Mouse (Mus musculus) heart, adult 2 months (tissue): ENCODE data around the gene Anxa9. TPM values are rescaled to one million over a fixed set of nuclear protein-coding genes. Genes with fewer than 3 reads are reported as not detected.

Experiments used
- DNase-seq, 2 experiments: peaks; one replicate each; pipeline ENCODE4 v3.0.0; 2021
- H3K27ac ChIP-seq: fragments of 200-600 bp; 2 replicates; pipeline ENCODE4 v1.8.1; 2022
- H3K27me3 ChIP-seq: fragments of 200-500 bp; 2 replicates; pipeline ENCODE4 v1.6.1; 2012; ENCODE audit warnings: mild to moderate bottlenecking, low read length, inconsistent platforms, mixed read lengths; ENCODE audit not compliant: control insufficient read depth, insufficient read depth
- H3K36me3 ChIP-seq: fragments of 200-500 bp; 2 replicates; pipeline ENCODE4 v1.6.1; 2012; ENCODE audit warnings: low read length, inconsistent platforms; ENCODE audit not compliant: control insufficient read depth, insufficient read depth
- H3K4me1 ChIP-seq: fragments of 200-500 bp; 2 replicates; pipeline ENCODE4 v1.6.1; 2011; ENCODE audit warnings: low read length; ENCODE audit not compliant: control insufficient read depth, insufficient read depth
- H3K4me3 ChIP-seq: fragments of 200-600 bp; 2 replicates; pipeline ENCODE4 v1.8.1; 2022
- H3K79me2 ChIP-seq: fragments of 200-500 bp; replicated peaks from 2 replicates; pipeline ENCODE4 v1.6.1; 2012; ENCODE audit warnings: mild to moderate bottlenecking, inconsistent platforms, low read length, moderate library complexity, mixed read lengths; ENCODE audit not compliant: control insufficient read depth, insufficient read depth
- H3K9ac ChIP-seq: fragments of 200-500 bp; 2 replicates; pipeline ENCODE4 v1.6.1; 2012; ENCODE audit warnings: low read depth, mild to moderate bottlenecking, control low read depth, inconsistent platforms, low read length, mixed read lengths
- CTCF ChIP-seq: fragments of 200-600 bp; IDR thresholded peaks from 2 replicates; pipeline ENCODE4 v1.8.1; 2022; ENCODE audit warnings: antibody characterized with exemption, mild to moderate bottlenecking, moderate library complexity
- EP300 ChIP-seq: fragments of 200-500 bp; IDR thresholded peaks from 2 replicates; pipeline ENCODE4 v1.6.1; 2011; ENCODE audit warnings: low read depth, low read length, control low read depth; ENCODE audit not compliant: insufficient read depth
- POLR2A ChIP-seq: fragments of 200-500 bp; IDR thresholded peaks from 2 replicates; pipeline ENCODE4 v1.6.1; 2011; ENCODE audit warnings: mild to moderate bottlenecking, low read depth, low read length, control low read depth; ENCODE audit not compliant: insufficient read depth
- WGBS: fragments of 180-500 bp; shearing (Covaris S2); methylation state at CpG from one replicate; pipeline ENCODE4 v1.1.7; 2018; 5-methylcytosine and 5-hydroxymethylcytosine counted together
- intact Hi-C: fragments of 180-260 bp; cut with DNase I; formaldehyde crosslinking; loops from one replicate; pipeline ENCODE4 v1.15.1; 2025
- polyA plus RNA-seq: library from polyadenylated mRNA; depleted of rRNA; stranded (reverse); fragments of >200 nt; gene quantifications from 2 replicates; pipeline ENCODE4 v1.2.3, GENCODE M21; 2012
- total RNA-seq, 2 experiments: library from RNA; stranded (reverse); gene quantifications; 2 replicates each; pipeline ENCODE4 v1.2.3; 2021

Gene Anxa9
- total and polyA plus RNA-seq, 3 experiments = 0.59 to 1.1 (median 0.68) TPM

GRCm38 (mm10) chr3:95338251-95338650 lies 31.3 kb upstream of the Anxa9 start:
- DNase-seq = no peak
- no peak overlapping the region for H3K9ac ChIP-seq
- no peak for TF ChIP-seq EP300
- H3K27ac ChIP-seq = no peak overlapping the region
- 96% methylated on average over 4 of the region's 4 CpGs for WGBS
- peaks cover 2% of the 10 kb centered on the region; the same call in 1 of the 2 replicates for H3K36me3 ChIP-seq
- H3K79me2 ChIP-seq = no peaks in the 10 kb centered on the region
- H3K4me1 ChIP-seq = no peaks in the 10 kb centered on the region
- H3K4me3 ChIP-seq = no peak overlapping the region
- no peaks in the 10 kb centered on the region for H3K27me3 ChIP-seq
- intact Hi-C loops = no loop called here

DNA sequence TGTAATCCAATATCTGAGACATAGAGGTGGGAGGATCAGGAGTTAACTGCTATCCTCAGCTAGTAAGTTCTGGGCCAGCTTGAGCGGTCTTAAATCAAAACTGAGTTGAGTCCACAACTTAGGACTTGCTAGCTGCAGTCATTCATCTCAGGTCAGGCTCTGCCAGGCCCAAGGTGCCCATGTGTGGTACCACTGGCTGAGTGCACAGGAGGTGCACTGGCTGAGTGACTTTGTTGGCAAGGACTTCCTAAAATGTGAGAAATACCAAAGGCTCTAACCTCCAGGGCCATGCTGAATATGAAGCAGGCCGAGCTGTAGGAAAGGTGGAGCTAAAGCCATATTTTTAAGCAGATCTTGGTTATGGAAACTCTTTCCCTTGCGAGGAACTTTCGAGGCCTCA lies 30.4 kb upstream of the Anxa9 start:
- H3K27ac ChIP-seq = no peak overlapping the region
- H3K79me2 ChIP-seq = no peaks in the 10 kb centered on the region
- intact Hi-C loops = no loop called here
- TF ChIP-seq EP300 = no peak
- no peak for TF ChIP-seq POLR2A
- TF ChIP-seq CTCF = no peak
- 92% methylated on average over 4 of the region's 4 CpGs for WGBS
- peaks cover 2% of the 10 kb centered on the region; the same call in 1 of the 2 replicates for H3K36me3 ChIP-seq
- DNase-seq = no peak
- no peak overlapping the region for H3K9ac ChIP-seq
- H3K4me3 ChIP-seq = no peak overlapping the region
- H3K4me1 ChIP-seq = no peaks in the 10 kb centered on the region
- H3K27me3 ChIP-seq = no peaks in the 10 kb centered on the region

DNA sequence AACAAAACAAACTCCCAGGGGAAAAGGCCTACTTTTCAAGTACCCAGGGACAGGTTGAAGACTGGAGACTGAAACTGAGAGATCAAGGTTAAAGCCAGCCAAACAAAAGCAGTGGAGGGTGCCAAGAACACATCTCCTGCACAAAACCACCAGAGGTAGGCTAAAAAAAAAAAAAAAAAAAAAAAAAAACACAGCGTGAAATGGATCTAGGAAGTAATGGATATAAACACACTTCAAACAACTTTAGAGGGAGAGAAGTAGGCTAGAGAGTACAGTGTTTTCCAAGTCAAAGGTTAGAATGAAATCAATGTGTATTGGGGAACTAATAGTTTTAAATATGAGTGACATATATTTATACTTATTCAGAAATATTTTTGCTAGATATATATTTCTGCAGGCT lies 24.6 kb upstream of the Anxa9 start:
- no peak for DNase-seq
- H3K27me3 ChIP-seq = no peaks in the 10 kb centered on the region
- no peaks in the 10 kb centered on the region for H3K79me2 ChIP-seq
- no peak for TF ChIP-seq POLR2A
- no peak for TF ChIP-seq CTCF
- no peak for TF ChIP-seq EP300
- no peak overlapping the region for H3K9ac ChIP-seq
- no peak overlapping the region for H3K27ac ChIP-seq
- intact Hi-C loops = no loop called here
- no peaks in the 10 kb centered on the region; the same call in 1 of the 2 replicates for H3K36me3 ChIP-seq
- H3K4me1 ChIP-seq = no peaks in the 10 kb centered on the region
- H3K4me3 ChIP-seq = no peak overlapping the region
- WGBS = 78% methylated on average over 1 of the region's 1 CpGs

GRCm38 (mm10) chr3:95328803-95329404 lies 21.9 kb upstream of the Anxa9 start:
- H3K9ac ChIP-seq = no peak overlapping the region
- H3K4me1 ChIP-seq = no peaks in the 10 kb centered on the region
- 93% methylated on average over 1 of the region's 1 CpGs for WGBS
- H3K27me3 ChIP-seq = no peaks in the 10 kb centered on the region
- no peak for DNase-seq
- H3K36me3 ChIP-seq = no peaks in the 10 kb centered on the region; the same call in 1 of the 2 replicates
- H3K27ac ChIP-seq = no peak overlapping the region
- no peak overlapping the region for H3K4me3 ChIP-seq
- no peaks in the 10 kb centered on the region for H3K79me2 ChIP-seq
- intact Hi-C loops = no loop called here
- TF ChIP-seq EP300 = no peak
- no peak for TF ChIP-seq CTCF
- TF ChIP-seq POLR2A = no peak

- 91% methylated on average over 6 of the region's 6 CpGs for WGBS
These were observed 17.6 kb upstream of the Anxa9 start for GRCm38 (mm10) chr3:95324454-95325144.

GRCm38 (mm10) chr3:95323429-95323828 lies 16.5 kb upstream of the Anxa9 start:
- H3K4me1 ChIP-seq = peaks cover 6% of the 10 kb centered on the region
- H3K4me3 ChIP-seq = no peak overlapping the region
- no peak overlapping the region for H3K9ac ChIP-seq
- no peaks in the 10 kb centered on the region; the same call in 1 of the 2 replicates for H3K36me3 ChIP-seq
- TF ChIP-seq EP300 = no peak
- TF ChIP-seq CTCF = no peak
- no peak for TF ChIP-seq POLR2A
- no peak overlapping the region for H3K27ac ChIP-seq
- DNase-seq = no peak
- H3K79me2 ChIP-seq = no peaks in the 10 kb centered on the region
- intact Hi-C loops = no loop called here
- 81% methylated on average over 3 of the region's 3 CpGs for WGBS
- no peaks in the 10 kb centered on the region for H3K27me3 ChIP-seq

More at GRCm38 (mm10) chr3:95324454-95325144, 17.6 kb upstream of the Anxa9 start:
- intact Hi-C loops = no loop called here
- H3K4me3 ChIP-seq = no peak overlapping the region
- TF ChIP-seq CTCF = peak; percentile 49
- TF ChIP-seq EP300 = no peak
- no peaks in the 10 kb centered on the region; the same call in 1 of the 2 replicates for H3K36me3 ChIP-seq
- no peaks in the 10 kb centered on the region for H3K27me3 ChIP-seq
- no peaks in the 10 kb centered on the region for H3K79me2 ChIP-seq
- no peak for DNase-seq
- no peak overlapping the region for H3K27ac ChIP-seq
- no peak overlapping the region for H3K9ac ChIP-seq
- no peaks in the 10 kb centered on the region for H3K4me1 ChIP-seq
